Mouse (Mus musculus) activated CD4-positive, CD25-positive, alpha-beta regulatory T cell (primary cell): ENCODE data around the gene Cyp2c39. TPM values are rescaled to one million over a fixed set of nuclear protein-coding genes. Genes with fewer than 3 reads are reported as not detected.

Experiments
- polyA plus RNA-seq, 2 experiments: library from polyadenylated mRNA; unstranded; fragments of 100-300 nt; shearing (Covaris generic); gene quantifications; one replicate each; pipeline ENCODE4 v1.2.1; 2017

The Cyp2c39 gene
- polyA plus RNA-seq: not detected

GRCm38 (mm10) chr19:39510534-39510933, at the start of gene Cyp2c39:
Cyp2c39 (plus strand) TSS chr19:39510862.

DNA sequence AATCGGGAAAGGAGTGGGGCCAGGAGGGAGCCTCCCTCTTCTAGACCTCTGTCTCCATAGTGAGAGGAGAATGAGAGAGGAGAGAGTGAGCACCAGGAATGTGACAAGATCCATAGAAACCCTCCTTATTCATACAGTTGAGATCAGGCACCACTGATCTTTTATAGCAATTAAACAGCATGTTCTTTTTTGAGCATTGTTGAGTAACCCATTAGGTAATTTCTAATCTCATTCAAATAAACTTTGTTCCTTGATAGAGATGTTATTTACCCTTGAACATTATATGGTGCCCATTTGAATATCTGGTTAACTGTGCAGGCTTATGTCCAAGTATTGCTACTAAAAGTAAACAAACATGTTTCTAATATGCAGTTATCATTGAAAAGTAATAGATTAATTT, 47.7 kb upstream of the Cyp2c39 start, which contains the start of gene Cyp2c38:
Gene Cyp2c38 (minus strand): TSS at position 135 of the 400 bp plus-strand sequence.

Other genes starting within 250 kb of the Cyp2c39 start
- under 1 TPM in 1 of 2 experiments, not detected in 1; 0.38 TPM for gene Cyp2c29, start 241.5 kb upstream of the Cyp2c39 start, polyA plus RNA-seq
- gene Cyp2c38, start 47.8 kb upstream of the Cyp2c39 start, polyA plus RNA-seq: not detected
- gene Cyp2c67, start 138.2 kb downstream of the Cyp2c39 start, polyA plus RNA-seq: not detected
- gene Cyp2c68, start 230.2 kb downstream of the Cyp2c39 start, polyA plus RNA-seq: not detected